Mouse (Mus musculus): ENCODE data around the gene Flna. TPM values are rescaled to one million over a fixed set of nuclear protein-coding genes. Genes with fewer than 3 reads are reported as not detected.

Flna gene
- polyA plus RNA-seq, 1 experiment from 2014 or later, result 109 TPM

DNA sequence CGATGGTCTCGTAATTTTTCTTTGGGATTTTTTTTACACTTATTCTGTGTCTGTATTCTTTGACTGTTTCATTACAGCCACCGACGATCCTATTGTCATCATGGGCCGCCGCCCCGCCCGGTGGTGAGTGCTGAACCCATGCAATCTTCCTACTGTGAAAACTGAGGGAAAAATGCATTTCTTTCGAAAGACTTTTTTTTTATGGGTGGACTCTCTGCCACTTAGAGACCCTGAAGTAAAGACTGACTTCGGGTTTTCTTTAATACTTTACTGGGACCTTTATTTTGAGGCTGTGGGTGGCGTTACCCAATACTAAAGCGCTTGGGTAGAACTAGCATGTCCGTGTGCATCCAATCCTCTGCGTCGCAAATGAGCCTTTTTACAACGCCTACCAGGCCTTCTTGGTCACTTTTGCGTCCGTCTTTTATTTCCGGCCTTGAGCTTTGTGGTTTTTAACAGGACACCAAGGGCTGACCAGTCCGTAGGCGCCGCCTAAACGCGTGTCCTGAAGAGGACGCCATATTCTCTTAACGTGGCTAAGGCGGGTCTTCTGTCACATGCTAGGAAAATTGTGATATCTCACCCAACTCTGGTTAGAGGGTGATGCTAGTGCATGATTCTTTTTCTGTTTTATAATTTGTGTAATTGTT lies 21.4 kb upstream of the Flna start:
- H3K27ac ChIP-seq, result peak overlapping the region; percentile 45; the same call in 1 of the 2 replicates
- H3K36me3 ChIP-seq, result peaks cover 12% of the 10 kb centered on the region
- peak overlapping the region; percentile 66 for H3K4me3 ChIP-seq (replicated peaks)
- ATAC-seq, result 0 out of 2 replicates have a peak, but pooled peaks have one; percentile 0
- H3K27me3 ChIP-seq, result no peaks in the 10 kb centered on the region
- peak overlapping the region; percentile 78 for H3K9ac ChIP-seq (replicated peaks)
- 21% methylated on average over 27 of the region's 27 CpGs for WGBS
- H3K9me3 ChIP-seq, result no peaks in the 10 kb centered on the region
- H3K4me2 ChIP-seq (replicated peaks), result peak overlapping the region; percentile 64
- H3K4me1 ChIP-seq (replicated peaks), result peaks cover 10% of the 10 kb centered on the region

GRCm38 (mm10) chrX:74270062-74270901 lies 20.7 kb upstream of the Flna start, which contains the start of gene Rpl10:
Gene Rpl10, plus strand, starts transcription at chrX:74270812.
- WGBS, result 18% methylated on average over 42 of the region's 42 CpGs
- H3K27ac ChIP-seq, result peak within 1 kb of the TSS; percentile 97
- H3K4me2 ChIP-seq (replicated peaks), result peak within 1 kb of the TSS; percentile 64
- H3K27me3 ChIP-seq, result no peaks in the 10 kb centered on the region
- H3K9me3 ChIP-seq, result no peaks in the 10 kb centered on the region
- H3K36me3 ChIP-seq, result peaks cover 12% of the 10 kb centered on the region
- peak within 1 kb of the TSS; percentile 78 for H3K9ac ChIP-seq (replicated peaks)
- H3K4me1 ChIP-seq (replicated peaks), result peaks cover 10% of the 10 kb centered on the region
- ATAC-seq, result peak; percentile 96
- H3K4me3 ChIP-seq (replicated peaks), result peak within 1 kb of the TSS; percentile 66

GRCm38 (mm10) chrX:74269736-74270061 lies 20.1 kb upstream of the Flna start:
- peak overlapping the region; percentile 66 for H3K4me3 ChIP-seq (replicated peaks)
- H3K4me1 ChIP-seq (replicated peaks), result peaks cover 10% of the 10 kb centered on the region
- no peaks in the 10 kb centered on the region for H3K27me3 ChIP-seq
- ATAC-seq, result peak; percentile 51
- peak overlapping the region; percentile 97 for H3K27ac ChIP-seq
- peak overlapping the region; percentile 51 for H3K4me2 ChIP-seq (replicated peaks)
- peaks cover 12% of the 10 kb centered on the region for H3K36me3 ChIP-seq
- H3K9ac ChIP-seq (replicated peaks), result peak overlapping the region; percentile 61
- WGBS, result 21% methylated on average over 3 of the region's 3 CpGs
- no peaks in the 10 kb centered on the region for H3K9me3 ChIP-seq

- Histone ChIP-seq H3K27ac (no peak overlapping the region), H3K4me3 (replicated peaks) (no peak overlapping the region), H3K9ac (replicated peaks) (no peak overlapping the region), H3K36me3 (peaks cover 11% of the 10 kb centered on the region; the same call in 1 of the 2 replicates), H3K9me3 (no peaks in the 10 kb centered on the region), H3K4me2 (replicated peaks) (no peak overlapping the region), H3K4me1 (replicated peaks) (peaks cover 6% of the 10 kb centered on the region), H3K27me3 (no peaks in the 10 kb centered on the region)
- ATAC-seq, result no peak
- WGBS, result 97% methylated on average over 3 of the region's 3 CpGs
Observed at GRCm38 (mm10) chrX:74257746-74258145, 8.1 kb upstream of the Flna start.

DNA sequence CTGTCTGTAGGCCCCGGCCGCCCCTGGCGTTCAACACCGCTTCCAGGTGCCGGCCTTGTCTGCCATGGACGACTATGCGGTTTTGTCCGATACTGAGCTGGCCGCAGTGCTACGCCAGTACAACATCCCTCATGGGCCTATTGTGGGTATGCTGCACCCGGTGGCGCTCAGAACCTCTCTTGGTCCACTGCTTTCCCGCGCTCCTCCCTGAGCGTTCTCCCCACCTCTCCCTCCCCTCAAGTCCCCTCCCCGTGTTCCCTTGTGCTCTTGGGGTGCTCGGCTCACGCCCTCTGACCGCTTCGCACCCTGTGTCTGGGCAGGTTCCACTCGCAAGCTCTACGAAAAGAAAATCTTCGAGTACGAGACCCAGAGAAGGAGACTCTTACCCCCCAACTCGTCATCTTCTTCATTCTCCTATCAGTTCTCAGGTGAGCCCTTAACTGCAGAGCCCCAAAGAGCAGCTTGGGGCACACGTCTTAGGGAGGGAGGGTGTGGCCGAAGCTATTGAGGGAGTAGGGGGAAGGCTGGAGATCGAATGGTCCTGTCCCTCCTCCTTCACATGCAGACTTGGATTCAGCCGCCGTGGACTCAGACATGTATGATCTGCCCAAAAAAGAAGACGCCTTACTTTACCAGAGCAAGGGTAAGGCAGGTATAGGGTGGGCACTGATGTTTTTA lies 5.4 kb upstream of the Flna start:
- peak overlapping the region; percentile 55 for H3K4me3 ChIP-seq (replicated peaks)

DNA sequence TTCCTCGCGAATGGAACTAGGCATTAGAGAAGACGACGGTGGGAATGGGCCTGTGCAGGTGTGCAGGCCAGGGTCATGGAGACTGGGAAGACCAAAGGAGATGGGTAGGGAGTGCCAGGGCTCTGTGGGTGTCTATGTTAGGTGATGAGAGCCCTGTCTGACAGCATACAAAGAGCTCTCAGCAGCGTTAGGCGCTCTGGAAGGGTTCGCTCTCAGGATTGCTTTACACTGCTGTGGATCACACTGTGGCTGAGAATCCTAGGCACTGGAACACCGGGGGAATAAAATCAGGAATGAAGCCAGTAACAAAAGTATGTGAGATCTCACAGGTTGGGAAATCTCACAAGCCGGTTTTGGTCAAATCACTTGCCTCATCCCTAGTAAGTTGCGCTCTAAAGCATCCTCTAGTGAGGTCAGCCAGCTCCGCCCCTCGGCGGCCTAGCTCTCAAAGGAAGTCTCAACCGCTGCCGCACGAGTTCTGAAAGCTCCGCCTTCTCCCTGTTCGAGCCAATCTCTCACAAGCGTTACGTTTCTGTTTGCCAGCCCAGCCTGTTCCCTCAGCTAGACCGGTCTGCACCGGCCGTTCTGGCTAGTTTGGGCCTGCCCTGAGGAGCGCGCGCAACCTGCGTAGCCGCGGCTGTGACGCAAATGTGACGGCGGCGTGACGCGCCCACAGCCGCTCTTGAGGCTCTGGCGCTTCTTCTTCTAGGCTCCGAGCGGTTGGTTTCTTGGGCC lies 4.7 kb upstream of the Flna start, which contains the start of gene Emd:
TSS of gene Emd (plus strand) at position 535 of the 735 bp plus-strand sequence.
- Histone ChIP-seq H3K4me3 (replicated peaks) (peak within 1 kb of the TSS; percentile 55), H3K4me1 (replicated peaks) (peaks cover 6% of the 10 kb centered on the region), H3K27ac (peak within 1 kb of the TSS; percentile 84), H3K27me3 (no peaks in the 10 kb centered on the region), H3K9me3 (no peaks in the 10 kb centered on the region), H3K4me2 (replicated peaks) (peak within 1 kb of the TSS; percentile 75), H3K9ac (replicated peaks) (peak within 1 kb of the TSS; percentile 76), H3K36me3 (peaks cover 11% of the 10 kb centered on the region; the same call in 1 of the 2 replicates)
- 35% methylated on average over 39 of the region's 39 CpGs for WGBS
- ATAC-seq, result peak; percentile 98

More for the DNA sequence above, 5.4 kb upstream of the Flna start:
- ATAC-seq, result peak; percentile 78
- no peaks in the 10 kb centered on the region for H3K27me3 ChIP-seq
- H3K9ac ChIP-seq (replicated peaks), result peak overlapping the region; percentile 76
- peak overlapping the region; percentile 84 for H3K27ac ChIP-seq
- 32% methylated on average over 30 of the region's 31 CpGs for WGBS
- peaks cover 6% of the 10 kb centered on the region for H3K4me1 ChIP-seq (replicated peaks)
- peak overlapping the region; percentile 75 for H3K4me2 ChIP-seq (replicated peaks)
- H3K36me3 ChIP-seq, result peaks cover 11% of the 10 kb centered on the region; the same call in 1 of the 2 replicates
- H3K9me3 ChIP-seq, result no peaks in the 10 kb centered on the region

- Histone ChIP-seq H3K9ac (replicated peaks) (no peak overlapping the region), H3K4me3 (replicated peaks) (peak overlapping the region; percentile 44; the same call in 1 of the 2 replicates), H3K27me3 (no peaks in the 10 kb centered on the region), H3K4me1 (replicated peaks) (peaks cover 9% of the 10 kb centered on the region), H3K27ac (no peak overlapping the region), H3K9me3 (no peaks in the 10 kb centered on the region), H3K36me3 (no peaks in the 10 kb centered on the region), H3K4me2 (replicated peaks) (peak overlapping the region; percentile 63; the same call in 1 of the 2 replicates)
- WGBS, result 22% methylated on average over 3 of the region's 3 CpGs
- ATAC-seq, result no peak
Observed at GRCm38 (mm10) chrX:74248651-74249050, 969 bp downstream of the Flna start.

GRCm38 (mm10) chrX:74246693-74247092 lies 2.9 kb downstream of the Flna start:
- H3K9ac ChIP-seq (replicated peaks), result peak overlapping the region; percentile 59; the same call in 1 of the 2 replicates
- H3K4me2 ChIP-seq (replicated peaks), result peak overlapping the region; percentile 68
- H3K36me3 ChIP-seq, result peaks cover 12% of the 10 kb centered on the region
- ATAC-seq, result peak; percentile 34
- 32% methylated on average over 15 of the region's 15 CpGs for WGBS
- peaks cover 21% of the 10 kb centered on the region for H3K4me1 ChIP-seq (replicated peaks)
- H3K4me3 ChIP-seq (replicated peaks), result peak overlapping the region; percentile 59
- peak overlapping the region; percentile 91 for H3K27ac ChIP-seq
- no peaks in the 10 kb centered on the region for H3K27me3 ChIP-seq
- no peaks in the 10 kb centered on the region for H3K9me3 ChIP-seq

DNA sequence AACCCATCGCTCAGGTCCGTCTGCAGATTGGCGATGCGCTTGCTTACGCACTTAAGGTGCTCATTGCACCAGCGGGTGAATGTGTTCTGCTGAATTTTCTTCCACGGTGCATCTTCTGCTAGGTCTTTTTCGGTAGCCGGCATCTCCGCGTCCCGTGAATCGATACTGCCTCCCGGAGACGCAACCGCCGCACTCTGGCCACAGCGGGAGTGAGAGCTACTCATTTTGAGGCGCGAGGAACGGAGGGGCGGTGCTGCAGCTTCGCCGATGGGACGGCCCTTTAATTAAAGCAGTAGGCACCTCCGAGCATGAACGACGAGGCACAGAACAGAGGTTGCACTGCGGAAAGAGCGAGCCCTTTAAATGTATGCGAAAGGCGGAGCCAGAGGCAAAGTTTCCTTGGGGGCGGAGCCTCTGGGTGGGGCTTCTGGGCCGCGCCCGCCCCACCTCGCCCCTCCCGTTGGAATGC lies 3.4 kb downstream of the Flna start:
- peak overlapping the region; percentile 78 for H3K9ac ChIP-seq (replicated peaks)
- peaks cover 21% of the 10 kb centered on the region for H3K4me1 ChIP-seq (replicated peaks)
- H3K36me3 ChIP-seq, result peaks cover 16% of the 10 kb centered on the region
- H3K9me3 ChIP-seq, result no peaks in the 10 kb centered on the region
- ATAC-seq, result peak; percentile 89
- H3K4me3 ChIP-seq (replicated peaks), result peak overlapping the region; percentile 59
- WGBS, result 19% methylated on average over 37 of the region's 38 CpGs
- H3K4me2 ChIP-seq (replicated peaks), result peak overlapping the region; percentile 68
- H3K27me3 ChIP-seq, result no peaks in the 10 kb centered on the region
- H3K27ac ChIP-seq, result peak overlapping the region; percentile 91

DNA sequence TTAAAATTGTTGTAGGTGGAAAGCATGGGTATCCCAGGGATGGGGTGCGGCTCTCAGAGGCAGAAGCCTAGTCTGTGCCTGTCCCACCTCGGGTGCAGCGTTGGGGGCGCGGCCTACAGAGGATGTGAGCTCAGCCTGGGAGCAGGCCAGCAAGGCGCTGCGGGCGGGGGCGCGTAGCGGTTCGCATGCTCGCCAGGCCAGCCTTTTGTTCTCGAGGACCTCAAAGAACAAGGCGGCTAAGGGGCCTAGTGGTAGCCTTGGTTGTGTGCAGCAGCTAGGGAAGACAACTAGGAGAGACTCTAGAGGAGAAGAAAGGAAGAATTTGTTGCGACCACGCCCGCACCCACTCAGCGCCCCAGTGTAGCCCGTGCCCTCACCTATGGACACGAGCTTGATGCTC lies 3.9 kb downstream of the Flna start:
- peaks cover 22% of the 10 kb centered on the region for H3K36me3 ChIP-seq
- H3K27me3 ChIP-seq, result no peaks in the 10 kb centered on the region
- peaks cover 21% of the 10 kb centered on the region for H3K4me1 ChIP-seq (replicated peaks)
- H3K27ac ChIP-seq, result peak overlapping the region; percentile 91
- H3K9me3 ChIP-seq, result no peaks in the 10 kb centered on the region
- H3K4me2 ChIP-seq (replicated peaks), result peak overlapping the region; percentile 68
- H3K9ac ChIP-seq (replicated peaks), result peak overlapping the region; percentile 78
- peak; percentile 69 for ATAC-seq
- 29% methylated on average over 12 of the region's 21 CpGs for WGBS
- peak overlapping the region; percentile 59 for H3K4me3 ChIP-seq (replicated peaks)

GRCm38 (mm10) chrX:74245107-74245506 lies 4.5 kb downstream of the Flna start:
- Histone ChIP-seq H3K27me3 (no peaks in the 10 kb centered on the region), H3K4me1 (replicated peaks) (peaks cover 21% of the 10 kb centered on the region), H3K9ac (replicated peaks) (peak overlapping the region; percentile 78), H3K4me3 (replicated peaks) (peak overlapping the region; percentile 59), H3K27ac (peak overlapping the region; percentile 91), H3K36me3 (peaks cover 28% of the 10 kb centered on the region), H3K4me2 (replicated peaks) (peak overlapping the region; percentile 68), H3K9me3 (no peaks in the 10 kb centered on the region)
- no peak for ATAC-seq
- WGBS, result 43% methylated on average over 1 of the region's 1 CpGs
